Mouse (Mus musculus): ENCODE data around the gene Myo1b.

- no peak for TF ChIP-seq POLR2A (IDR thresholded peaks at IDR 0.05; ENCODE audit: insufficient read length, low read depth)
- TF ChIP-seq CEBPB (IDR thresholded peaks at IDR 0.05; ENCODE audit: insufficient read depth, poor library complexity, severe bottlenecking) = no peak
- TF ChIP-seq USF1 (IDR thresholded peaks at IDR 0.05; ENCODE audit: low read depth) = no peak
- no peak for TF ChIP-seq E2F4 (IDR thresholded peaks at IDR 0.05; ENCODE audit: insufficient read depth)
- no peak for TF ChIP-seq MYOG (IDR thresholded peaks at IDR 0.05; ENCODE audit: control insufficient read depth in 1 of 3, insufficient read depth in 1 of 3, insufficient read length in 2 of 3, low read depth in 2 of 3)
- TF ChIP-seq MAX (IDR thresholded peaks at IDR 0.05; ENCODE audit: low read depth) = no peak
- TF ChIP-seq TCF3 (IDR thresholded peaks at IDR 0.05; ENCODE audit: insufficient read length, low read depth) = no peak
- no peak for TF ChIP-seq TCF12 (IDR thresholded peaks at IDR 0.05; ENCODE audit: insufficient read depth, poor library complexity, severe bottlenecking)
- TF ChIP-seq POLR2AphosphoS2 (IDR thresholded peaks at IDR 0.05; ENCODE audit: insufficient read length, low read depth) = no peak
- TF ChIP-seq MYOD1 (IDR thresholded peaks at IDR 0.05; ENCODE audit: control insufficient read depth in 1 of 3, insufficient read length in 2 of 3, low read depth in 2 of 3) = no peak
These were observed 100.8 kb downstream of the Myo1b start for GRCm38 (mm10) chr1:51814854-51815630.

Measured in myocyte (in vitro differentiated cells).